18 mouse cellular contexts compared by ENCODE assay signal in the genomic region with DNA sequence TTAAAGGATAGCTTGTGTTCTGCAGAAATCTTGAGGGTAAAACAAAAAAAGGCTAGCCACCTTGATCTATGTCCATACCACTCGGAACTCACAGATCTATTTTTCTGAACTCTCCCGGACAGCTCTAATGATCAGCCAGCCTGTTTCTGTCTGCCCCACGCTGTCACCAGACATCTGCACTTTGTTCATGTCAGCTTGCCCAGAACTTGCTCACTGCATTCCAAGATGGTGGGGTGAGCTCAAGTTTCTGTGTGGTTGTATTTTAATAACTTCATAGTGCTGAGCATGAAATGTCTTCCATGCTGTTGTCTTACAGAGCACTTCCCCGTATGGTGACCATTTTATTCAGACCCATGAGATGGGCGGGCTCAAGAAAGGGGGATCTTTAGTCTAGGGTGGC. TPM values are rescaled to one million over a fixed set of nuclear protein-coding genes. Genes with fewer than 3 reads are reported as not detected.
DNase-seq lines count a peak whose midpoint lies in the region; ATAC-seq and TF ChIP-seq lines count a peak whose summit lies in the region.
"Had no signal": no experiment of that assay in that cellular context is flagged by ENCODE, and none has a peak within 500 bp of the region (broad histone marks: within the 10 kb centered on the region; RNA-seq: fewer than 3 reads in every experiment).

No protein-coding gene starts in this region.

- DNase-seq in heart, adult 18-20 months, result peak; percentile 45 to 47
- DNase-seq in heart, postnatal 25 days (ENCODE audit: low spot score), result no peak
- peak; percentile 47 for DNase-seq in heart, postnatal 0 days (ENCODE audit: low spot score)
- DNase-seq in kidney, postnatal 4 days, result peak; percentile 31 to 60
- DNase-seq in lung, postnatal 4 days, result peak; percentile 73 to 87
- DNase-seq in layer of hippocampus, adult 2 months (ENCODE audit: low spot score in 2 of 2), result no peak
- DNase-seq in urinary bladder, adult 18-20 months (ENCODE audit: low spot score in 2 of 2), result no peak
- DNase-seq: adrenal gland, postnatal 14 days; cerebellum, adult 2 months; liver, embryonic 13.5 days; thymus, postnatal 25 days had no signal

- intact Hi-C loops in heart, postnatal 25 days (cut with DNase I), result no loop called here

- H3K27me3 ChIP-seq in heart, postnatal 0 days (ENCODE audit: control insufficient read depth, insufficient read depth, low read length), result no peaks in the 10 kb centered on the region
- peaks cover 2% of the 10 kb centered on the region; the same call in 1 of the 2 replicates for H3K27me3 ChIP-seq in liver, embryonic 12.5 days (replicated peaks)
- H3K27me3 ChIP-seq: liver, embryonic 13.5 days; midbrain, embryonic 15.5 days; Patski had no signal

- H3K27ac ChIP-seq in heart, postnatal 0 days (ENCODE audit: low read depth), result no peak overlapping the region
- H3K27ac ChIP-seq in layer of hippocampus, adult 2 months, result no peak overlapping the region
- H3K27ac ChIP-seq in liver, embryonic 12.5 days, result no peak overlapping the region
- H3K27ac ChIP-seq: hindbrain, embryonic 14.5 days; liver, embryonic 13.5 days; midbrain, embryonic 15.5 days had no signal

- ATAC-seq in heart, postnatal 0 days (ENCODE audit: insufficient read depth, low read depth), result peak; percentile 75
- ATAC-seq in liver, embryonic 12.5 days, result no peak
- ATAC-seq: midbrain, embryonic 15.5 days; Patski had no signal

- peaks cover 3% of the 10 kb centered on the region for H3K4me1 ChIP-seq in heart, postnatal 0 days (ENCODE audit: control insufficient read depth, insufficient read depth)
- no peaks in the 10 kb centered on the region for H3K4me1 ChIP-seq in liver, embryonic 12.5 days
- H3K4me1 ChIP-seq: liver, embryonic 13.5 days; midbrain, embryonic 15.5 days had no signal

- 0 out of 2 replicates have a peak, but pooled peaks cover 3% of the 10 kb centered on the region for H3K9me3 ChIP-seq in heart, postnatal 0 days (replicated peaks; ENCODE audit: control insufficient read depth, low read length)
- no peaks in the 10 kb centered on the region for H3K9me3 ChIP-seq in liver, embryonic 12.5 days (replicated peaks)
- H3K9me3 ChIP-seq: liver, embryonic 13.5 days; midbrain, embryonic 15.5 days had no signal

- no peak overlapping the region for H3K4me3 ChIP-seq in heart, postnatal 0 days (ENCODE audit: low read depth, low read length)
- no peak overlapping the region for H3K4me3 ChIP-seq in layer of hippocampus, adult 2 months
- no peak overlapping the region for H3K4me3 ChIP-seq in liver, embryonic 12.5 days
- H3K4me3 ChIP-seq: erythroblast, embryonic 14.5 days; liver, embryonic 13.5 days; midbrain, embryonic 15.5 days had no signal

- 39% methylated on average over 5 of the region's 5 CpGs for WGBS in heart, postnatal 0 days
- WGBS in liver, embryonic 12.5 days (ENCODE audit: insufficient replicate concordance), result 57% methylated on average over 5 of the region's 5 CpGs

- TF ChIP-seq EP300 in heart, postnatal 0 days (IDR thresholded peaks at IDR 0.05; ENCODE audit: low read depth), result no peak

- H3K9ac ChIP-seq in heart, postnatal 0 days (replicated peaks; ENCODE audit: low read depth, low read length), result no peak overlapping the region
- H3K9ac ChIP-seq in liver, embryonic 12.5 days, result no peak overlapping the region
- H3K9ac ChIP-seq: hindbrain, embryonic 14.5 days; liver, embryonic 13.5 days; midbrain, embryonic 15.5 days had no signal

- H3K36me3 ChIP-seq in heart, postnatal 0 days (replicated peaks; ENCODE audit: control insufficient read depth, insufficient read depth, low read length), result no peaks in the 10 kb centered on the region
- no peaks in the 10 kb centered on the region for H3K36me3 ChIP-seq in liver, embryonic 12.5 days
- H3K36me3 ChIP-seq: liver, embryonic 13.5 days; midbrain, embryonic 15.5 days had no signal

- no peak overlapping the region for H3K4me2 ChIP-seq in heart, postnatal 0 days (ENCODE audit: low read depth, low read length)
- H3K4me2 ChIP-seq in liver, embryonic 12.5 days, result no peak overlapping the region
- H3K4me2 ChIP-seq: hindbrain, embryonic 14.5 days; liver, embryonic 13.5 days; midbrain, embryonic 15.5 days had no signal

- no peak for TF ChIP-seq CTCF in heart, postnatal 0 days (IDR thresholded peaks at IDR 0.05; ENCODE audit: low read depth)
- TF ChIP-seq CTCF in layer of hippocampus, adult 2 months (conservative IDR thresholded peaks at IDR 0.05), result no peak

RNA-seq across cellular contexts. Expression of gene Gm10271, which starts 7.1 kb away (rescaled TPM):
- total RNA-seq in heart, adult 18-20 months (2021), result not detected
- total RNA-seq in heart, postnatal 25 days (2021), result not detected
- not detected in 2 replicates for total RNA-seq in heart, postnatal 0 days (2014; rRNA removed; ENCODE audit: low replicate concordance)
- polyA plus RNA-seq in heart, postnatal 0 days (2015; fragmentation: Nextera tagmentation; extraction: Ambion mirVana), result not detected in 2 replicates
- total RNA-seq in layer of hippocampus, adult 2 months (2021), result not detected
- polyA plus RNA-seq in liver, embryonic 12.5 days (2016; fragmentation: Nextera tagmentation; extraction: Ambion mirVana), result not detected in 2 replicates
- total RNA-seq: adrenal gland, postnatal 14 days; layer of hippocampus, postnatal 10 days had no signal
- polyA plus RNA-seq: C2C12; cerebellum, adult 2 months; erythroblast, embryonic 14.5 days; hindbrain, embryonic 14.5 days; liver, embryonic 13.5 days; midbrain, embryonic 15.5 days; Patski had no signal

RNA-seq across cellular contexts. Expression of gene Rab3ip, which starts 14.7 kb away (rescaled TPM):
- total RNA-seq in heart, adult 18-20 months (2021), result 10 to 100 TPM; 89.8 to 92.3 TPM
- total RNA-seq in heart, postnatal 25 days (2021), result 10 to 100 TPM; 85.5 to 87.9 TPM
- 98.2 and 123 TPM in 2 replicates for total RNA-seq in heart, postnatal 0 days (2014; rRNA removed; ENCODE audit: low replicate concordance)
- 70.9 and 78.4 TPM in 2 replicates for polyA plus RNA-seq in heart, postnatal 0 days (2015; fragmentation: Nextera tagmentation; extraction: Ambion mirVana)
- total RNA-seq in layer of hippocampus, adult 2 months (2021), result 10 to 100 TPM; 64.2 to 70.9 TPM
- 11.7 and 12.1 TPM in 2 replicates for polyA plus RNA-seq in liver, embryonic 12.5 days (2016; fragmentation: Nextera tagmentation; extraction: Ambion mirVana)

RNA-seq across cellular contexts. Expression of gene Best3, which starts 20.8 kb away (rescaled TPM):
- total RNA-seq in heart, adult 18-20 months (2021), result 1 to 10 TPM; 6.0 to 7.6 TPM
- total RNA-seq in heart, postnatal 25 days (2021), result 1 to 10 TPM; 3.2 to 3.4 TPM
- total RNA-seq in heart, postnatal 0 days (2014; rRNA removed; ENCODE audit: low replicate concordance), result 1.1 and 1.3 TPM in 2 replicates
- polyA plus RNA-seq in heart, postnatal 0 days (2015; fragmentation: Nextera tagmentation; extraction: Ambion mirVana), result 0.57 and 0.62 TPM in 2 replicates
- 1 to 10 TPM; 2.1 to 2.4 TPM for total RNA-seq in layer of hippocampus, adult 2 months (2021)
- 0.06 TPM in 1 of 2 replicates, not detected in the other for polyA plus RNA-seq in liver, embryonic 12.5 days (2016; fragmentation: Nextera tagmentation; extraction: Ambion mirVana)
- polyA plus RNA-seq: erythroblast, embryonic 14.5 days; Patski had no signal

Comparison
In these comparisons a context has a peak if more than half of its experiments do, and no peak if none do; other contexts are left out.
1. DNase-seq: peak in heart, adult 18-20 months (2 of 2), heart, postnatal 0 days (single experiment), kidney, postnatal 4 days (2 of 2) and lung, postnatal 4 days (2 of 2); none in heart, postnatal 25 days (single experiment), layer of hippocampus, adult 2 months (0 of 2) and urinary bladder, adult 18-20 months (0 of 2).